Mouse (Mus musculus) heart, adult 10 weeks (tissue): ENCODE measurements around the gene Med13. TPM values are rescaled to one million over a fixed set of nuclear protein-coding genes. Genes with fewer than 3 reads are reported as not detected.

Experiments used
- polyA plus RNA-seq: library from polyadenylated mRNA; stranded (reverse); fragments of 350-450 nt; fragmentation: Illumina TruSeq; extraction: RNeasy Lipid Tissue Mini Kit (QIAGEN cat#74804); gene quantifications from one replicate; pipeline ENCODE4 v1.2.3, GENCODE M21; 2014; ENCODE audit warnings: low read depth, low replicate concordance

Med13 gene
- polyA plus RNA-seq = 16.0 TPM

GRCm38 (mm10) chr11:86356854-86357788 lies at the start of gene Med13:
Med13 (minus strand) TSS chr11:86357602.

GRCm38 (mm10) chr11:86257460-86258076 lies 99.8 kb downstream of the Med13 start, which contains the start of gene Ints2:
Ints2 (minus strand) TSS chr11:86257575.

Other genes starting within 250 kb of the Med13 start
- 0.39 TPM for gene Brip1, start 156.4 kb downstream of the Med13 start, polyA plus RNA-seq
- 3.4 TPM for gene Ints2, start 100.0 kb downstream of the Med13 start, polyA plus RNA-seq
- gene Rnft1, start 127.1 kb upstream of the Med13 start, polyA plus RNA-seq = 29.8 TPM
- gene Rps6kb1, start 187.2 kb upstream of the Med13 start, polyA plus RNA-seq = 19.0 TPM
- 12.3 TPM for gene Tubd1, start 187.4 kb upstream of the Med13 start, polyA plus RNA-seq